8 mouse cellular contexts compared by ENCODE assay signal in genomic region chr3:146184992-146185657, GRCm38 (mm10). TPM values are rescaled to one million over a fixed set of nuclear protein-coding genes. Genes with fewer than 3 reads are reported as not detected.
DNase-seq lines count a peak whose midpoint lies in the region; ATAC-seq lines count a peak whose summit lies in the region.

No protein-coding gene starts in this region.

- H3K4me3 ChIP-seq in hindbrain, embryonic 16.5 days (ENCODE audit: low read length), result no peak overlapping the region

- H3K4me1 ChIP-seq in hindbrain, embryonic 16.5 days (ENCODE audit: control insufficient read depth, insufficient read depth, low read depth, low read length), result 0 out of 2 replicates have a peak, but pooled peaks cover 2% of the 10 kb centered on the region

- H3K27me3 ChIP-seq in hindbrain, embryonic 16.5 days (replicated peaks; ENCODE audit: control insufficient read depth, insufficient read depth, low read length), result peaks cover 6% of the 10 kb centered on the region; the same call in 1 of the 2 replicates

- ATAC-seq in cerebellum, adult (ENCODE audit: insufficient number of reproducible peaks, low FRiP score, low TSS enrichment), result peak; percentile 53
- peak; percentile 83 for ATAC-seq in hindbrain, embryonic 16.5 days
- ATAC-seq in megakaryocyte progenitor cell, adult 5-6 weeks (replicated peaks; ENCODE audit: poor library complexity), result peak; percentile 83

- H3K4me2 ChIP-seq in hindbrain, embryonic 16.5 days (ENCODE audit: low read length), result no peak overlapping the region

- no peaks in the 10 kb centered on the region for H3K9me3 ChIP-seq in hindbrain, embryonic 16.5 days (ENCODE audit: control insufficient read depth, low read length)

- no peak for DNase-seq in cerebellum, adult 11 months
- peak; percentile 34 for DNase-seq in cerebellum, adult 9-10 months
- peak; percentile 51 to 67 for DNase-seq in frontal cortex, postnatal 25 days (ENCODE audit: low spot score in 2 of 2)
- peak; percentile 54 to 66 for DNase-seq in layer of hippocampus, postnatal 25 days (ENCODE audit: extremely low spot score in 1 of 2, low spot score in 1 of 2)
- DNase-seq in right cerebral cortex, postnatal 10 days (ENCODE audit: low spot score in 2 of 2), result peak; percentile 79 to 80

- 23% methylated on average over 13 of the region's 13 CpGs for WGBS in hindbrain, embryonic 16.5 days

- H3K27ac ChIP-seq in hindbrain, embryonic 16.5 days (ENCODE audit: low read depth, low read length), result no peak overlapping the region

- H3K9ac ChIP-seq in hindbrain, embryonic 16.5 days (ENCODE audit: low read depth, low read length), result no peak overlapping the region; the same call in 1 of the 2 replicates

- no peaks in the 10 kb centered on the region for H3K36me3 ChIP-seq in hindbrain, embryonic 16.5 days (ENCODE audit: control insufficient read depth, insufficient read depth, low read length)

RNA-seq across cellular contexts. Expression of gene Mcoln2, which starts 35.5 kb away (rescaled TPM):
- 0.59 and 0.62 TPM in 2 replicates for polyA plus RNA-seq in hindbrain, embryonic 16.5 days (2015; fragmentation: Nextera tagmentation; extraction: Ambion mirVana)
- total RNA-seq in layer of hippocampus, postnatal 25 days (2021), result not detected
- total RNA-seq in megakaryocyte progenitor cell, adult 5-6 weeks (2015), result 0.32 and 2.0 TPM in 2 replicates
- 2.1 and 4.0 TPM in 2 replicates for total RNA-seq in megakaryocyte progenitor cell, adult 5-6 weeks (2017)

RNA-seq across cellular contexts. Expression of gene Lpar3, which starts 35.6 kb away (rescaled TPM):
- polyA plus RNA-seq in hindbrain, embryonic 16.5 days (2015; fragmentation: Nextera tagmentation; extraction: Ambion mirVana), result 0.34 and 0.42 TPM in 2 replicates
- under 1 TPM; 0.47 to 0.57 TPM for total RNA-seq in layer of hippocampus, postnatal 25 days (2021)
- total RNA-seq in megakaryocyte progenitor cell, adult 5-6 weeks (2015), result not detected in 2 replicates
- total RNA-seq in megakaryocyte progenitor cell, adult 5-6 weeks (2017), result not detected in 2 replicates
